Mouse (Mus musculus) intestine, postnatal 0 days (tissue): ENCODE measurements around the gene Acot9. TPM values are rescaled to one million over a fixed set of nuclear protein-coding genes. Genes with fewer than 3 reads are reported as not detected.

ENCODE experiments used
- ATAC-seq: fragments of 200-750 bp; cut with Nextera tagmentation; 2 replicates; pipeline ENCODE4 v1.8.0; 2017; ENCODE audit warnings: mild to moderate bottlenecking, moderate TSS enrichment, moderate library complexity
- H3K27ac ChIP-seq: fragments of 300-500 bp; sonication (generic); 2 replicates; pipeline ENCODE4 v1.5.1; 2014; ENCODE audit warnings: mild to moderate bottlenecking, low read depth, low read length, moderate library complexity
- H3K27me3 ChIP-seq: fragments of 300-500 bp; sonication (generic); replicated peaks from 2 replicates; pipeline ENCODE4 v1.6.1; 2014; ENCODE audit warnings: low read length, mixed read lengths; ENCODE audit not compliant: control insufficient read depth, insufficient read depth
- H3K36me3 ChIP-seq: fragments of 300-500 bp; sonication (generic); 2 replicates; pipeline ENCODE4 v1.6.1; 2014; ENCODE audit warnings: mild to moderate bottlenecking, moderate library complexity; ENCODE audit not compliant: control insufficient read depth, insufficient read depth
- H3K4me1 ChIP-seq: fragments of 300-500 bp; sonication (generic); replicated peaks from 2 replicates; pipeline ENCODE4 v1.6.1; 2014; ENCODE audit warnings: antibody characterized with exemption, low read length, mixed read lengths; ENCODE audit not compliant: control insufficient read depth, insufficient read depth
- H3K4me2 ChIP-seq: fragments of 300-500 bp; sonication (generic); replicated peaks from 2 replicates; pipeline ENCODE4 v1.6.1; 2014; ENCODE audit warnings: low read depth, mild to moderate bottlenecking, moderate library complexity
- H3K4me3 ChIP-seq: fragments of 300-500 bp; sonication (generic); 2 replicates; pipeline ENCODE4 v1.5.1; 2014; ENCODE audit warnings: low read depth, low read length
- H3K9ac ChIP-seq: fragments of 300-500 bp; sonication (generic); 2 replicates; pipeline ENCODE4 v1.6.1; 2014; ENCODE audit warnings: mild to moderate bottlenecking, low read depth, low read length
- H3K9me3 ChIP-seq: fragments of 300-500 bp; sonication (generic); 2 replicates; pipeline ENCODE4 v1.6.1; 2016; ENCODE audit warnings: mixed run types; ENCODE audit not compliant: control insufficient read depth
- CTCF ChIP-seq: sonication (generic); IDR thresholded peaks from 2 replicates; pipeline ENCODE4 v1.5.1; 2016; ENCODE audit warnings: low read depth, mild to moderate bottlenecking, control low read depth, antibody characterized with exemption, moderate library complexity
- WGBS: fragments of 180-500 bp; shearing (Covaris S2); extraction: QIAGEN DNeasy Blood & Tissue Kit; methylation state at CpG from one replicate; pipeline ENCODE4 v1.1.7; 2014; 5-methylcytosine and 5-hydroxymethylcytosine counted together
- polyA plus RNA-seq: library from polyadenylated mRNA; unstranded; fragments of >200 nt; fragmentation: Nextera tagmentation; extraction: Ambion mirVana; gene quantifications from 2 replicates; pipeline ENCODE4 v1.2.1, GENCODE M21; 2015

Acot9 gene
- polyA plus RNA-seq, 1 experiment from 2014 or later: 26.3 TPM

DNA sequence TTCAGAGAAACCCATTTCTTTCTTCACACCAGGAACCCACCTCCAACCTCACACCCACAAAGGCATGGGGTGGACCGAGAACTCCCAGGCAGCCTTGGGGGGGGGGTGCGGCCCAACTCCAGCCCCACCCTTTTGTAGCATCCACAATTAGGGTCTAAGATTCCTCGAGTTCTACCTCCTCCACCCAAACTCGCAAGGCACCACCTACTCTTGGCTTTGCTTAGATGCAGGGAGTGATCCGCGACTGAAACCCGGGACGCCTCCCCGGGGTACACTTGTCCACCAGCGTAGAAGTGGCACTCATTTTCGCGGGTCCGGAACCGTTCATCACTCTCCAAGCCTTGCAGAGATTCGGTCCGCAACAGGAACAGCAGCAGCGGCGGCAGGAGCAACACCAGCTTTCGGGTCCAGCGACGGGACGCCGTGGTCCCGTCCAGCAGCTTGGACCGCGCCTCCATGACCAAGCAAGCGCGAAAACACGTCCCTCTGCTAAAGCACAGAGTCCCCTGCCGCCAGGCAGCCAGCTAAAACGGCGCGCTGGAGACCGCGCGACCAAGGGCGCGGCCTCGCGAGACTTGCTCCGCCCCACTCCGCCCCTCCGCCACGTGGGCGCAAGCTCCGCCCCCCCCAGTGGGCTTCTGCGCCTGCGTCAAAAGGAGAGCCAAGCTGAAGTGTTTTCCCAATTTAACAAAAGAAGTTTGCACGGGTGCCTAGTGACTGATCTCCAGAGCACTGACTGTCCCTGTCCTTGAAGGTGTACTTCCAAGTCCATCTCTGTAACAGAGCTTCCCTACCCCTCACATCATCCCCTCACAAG is 75.9 kb downstream of the Acot9 start:
- Histone ChIP-seq H3K36me3 (no peaks in the 10 kb centered on the region), H3K9ac (peak overlapping the region; percentile 57), H3K4me1 (no peaks in the 10 kb centered on the region), H3K9me3 (no peaks in the 10 kb centered on the region), H3K27me3 (no peaks in the 10 kb centered on the region), H3K27ac (peak overlapping the region; percentile 66), H3K4me3 (peak overlapping the region; percentile 52), H3K4me2 (peak overlapping the region; percentile 68)
- no peak for TF ChIP-seq CTCF
- peak; percentile 96 for ATAC-seq
- WGBS: 18% methylated on average over 46 of the region's 49 CpGs

DNA sequence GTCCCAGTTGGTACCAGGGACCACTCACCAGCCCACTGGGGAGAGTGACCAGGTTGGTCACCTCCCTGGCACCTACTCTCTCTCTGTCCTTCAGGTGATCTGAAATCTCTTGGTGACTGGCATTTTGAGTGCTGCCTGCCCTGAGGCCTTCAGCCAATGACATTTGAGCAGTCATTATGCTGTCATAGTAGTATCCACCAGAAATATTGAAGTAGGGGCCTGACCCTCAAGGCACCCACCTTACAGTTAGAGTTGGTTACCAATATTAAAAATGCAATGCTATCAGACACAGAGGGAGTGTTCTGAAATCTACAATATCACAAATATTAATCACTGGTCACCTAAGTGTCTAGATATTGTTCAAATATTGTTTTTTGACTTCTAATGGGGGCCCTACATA is 78.4 kb downstream of the Acot9 start, which contains the start of gene Prdx4:
Gene Prdx4, minus strand, starts transcription at position 101 of the 400 bp plus-strand sequence.
- H3K9ac ChIP-seq: no peak within 1 kb of the TSS
- H3K4me2 ChIP-seq: no peak within 1 kb of the TSS
- TF ChIP-seq CTCF: no peak

DNA sequence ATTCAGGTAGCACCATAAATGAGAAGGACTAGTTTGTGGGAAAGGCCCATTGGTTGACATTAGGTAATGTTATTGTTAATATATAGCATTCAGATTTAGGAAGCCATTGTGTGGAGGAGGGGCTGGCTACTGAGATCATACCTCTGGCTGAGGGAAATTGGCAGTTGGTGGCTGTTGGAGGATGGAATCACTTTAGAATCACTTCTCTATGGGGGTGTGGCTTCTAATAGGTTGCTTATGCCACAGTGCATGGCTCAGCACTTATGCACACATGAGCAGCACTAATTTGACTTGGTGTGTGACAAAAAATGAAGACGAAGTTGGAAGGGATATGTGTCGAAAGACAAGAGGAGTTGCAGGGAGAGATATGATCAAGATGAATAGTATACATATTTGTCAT is 84.0 kb downstream of the Acot9 start:
- 88% methylated on average over 2 of the region's 2 CpGs for WGBS
- no peaks in the 10 kb centered on the region for H3K4me1 ChIP-seq
- no peak overlapping the region for H3K4me3 ChIP-seq
- no peak overlapping the region for H3K9ac ChIP-seq
- H3K27ac ChIP-seq: no peak overlapping the region
- H3K9me3 ChIP-seq: no peaks in the 10 kb centered on the region
- no peak overlapping the region for H3K4me2 ChIP-seq
- no peaks in the 10 kb centered on the region for H3K27me3 ChIP-seq
- no peaks in the 10 kb centered on the region for H3K36me3 ChIP-seq
- TF ChIP-seq CTCF: no peak
- ATAC-seq: no peak

More for the DNA sequence above, 78.4 kb downstream of the Acot9 start, which contains the start of gene Prdx4:
- Histone ChIP-seq H3K27me3 (no peaks in the 10 kb centered on the region), H3K4me3 (no peak within 1 kb of the TSS), H3K36me3 (no peaks in the 10 kb centered on the region), H3K27ac (no peak within 1 kb of the TSS), H3K9me3 (no peaks in the 10 kb centered on the region), H3K4me1 (no peaks in the 10 kb centered on the region)
- ATAC-seq: no peak

Other genes starting within 250 kb of the Acot9 start
- gene Magea5, start 199.3 kb upstream of the Acot9 start, polyA plus RNA-seq: not detected in 2 replicates
- not detected in 2 replicates for gene Magea1, start 172.7 kb upstream of the Acot9 start, polyA plus RNA-seq
- gene Magea2, start 168.8 kb upstream of the Acot9 start, polyA plus RNA-seq: not detected in 2 replicates
- not detected in 2 replicates for gene Cldn34b2, start 134.0 kb upstream of the Acot9 start, polyA plus RNA-seq
- 790 and 828 TPM in 2 replicates for gene Sat1, start 46.0 kb upstream of the Acot9 start, polyA plus RNA-seq
- 107 and 117 TPM in 2 replicates for gene Prdx4, start 78.3 kb downstream of the Acot9 start, polyA plus RNA-seq